Mouse (Mus musculus) lung, embryonic 16.5 days (tissue): ENCODE data around the gene Gpr65. TPM values are rescaled to one million over a fixed set of nuclear protein-coding genes. Genes with fewer than 3 reads are reported as not detected.

ENCODE experiments used
- ATAC-seq: fragments of 200-750 bp; cut with Nextera tagmentation; 2 replicates; pipeline ENCODE4 v1.8.0; 2017; ENCODE audit warnings: low read depth, mild to moderate bottlenecking, moderate library complexity
- H3K27ac ChIP-seq: fragments of 300-500 bp; sonication (generic); 2 replicates; pipeline ENCODE4 v1.5.1; 2014; ENCODE audit warnings: mild to moderate bottlenecking, control low read depth, low read length
- H3K27me3 ChIP-seq: fragments of 300-500 bp; sonication (generic); 2 replicates; pipeline ENCODE4 v1.6.1; 2014; ENCODE audit warnings: low read depth, low read length, mixed read lengths; ENCODE audit not compliant: control insufficient read depth, insufficient read depth
- H3K36me3 ChIP-seq: fragments of 300-500 bp; sonication (generic); 2 replicates; pipeline ENCODE4 v1.6.1; 2014; ENCODE audit warnings: low read length; ENCODE audit not compliant: control insufficient read depth, insufficient read depth
- H3K4me1 ChIP-seq: fragments of 300-500 bp; sonication (generic); replicated peaks from 2 replicates; pipeline ENCODE4 v1.6.1; 2014; ENCODE audit warnings: low read length, mixed read lengths; ENCODE audit not compliant: control insufficient read depth, insufficient read depth
- H3K4me2 ChIP-seq: fragments of 300-500 bp; sonication (generic); 2 replicates; pipeline ENCODE4 v1.6.1; 2014; ENCODE audit warnings: low read depth, low read length, control low read depth
- H3K4me3 ChIP-seq: fragments of 300-500 bp; sonication (generic); 2 replicates; pipeline ENCODE4 v1.5.1; 2014; ENCODE audit warnings: mild to moderate bottlenecking, low read length, control low read depth
- H3K9ac ChIP-seq: fragments of 300-500 bp; sonication (generic); 2 replicates; pipeline ENCODE4 v1.6.1; 2014; ENCODE audit warnings: low read length, control low read depth
- H3K9me3 ChIP-seq: fragments of 300-500 bp; sonication (generic); 2 replicates; pipeline ENCODE4 v1.6.1; 2016; ENCODE audit warnings: low read length; ENCODE audit not compliant: control insufficient read depth
- WGBS: fragments of 180-500 bp; shearing (Covaris S2); extraction: QIAGEN DNeasy Blood & Tissue Kit; methylation state at CpG from one replicate; pipeline ENCODE4 v1.1.7; 2014; 5-methylcytosine and 5-hydroxymethylcytosine counted together
- polyA plus RNA-seq: library from polyadenylated mRNA; unstranded; fragments of >200 nt; fragmentation: Nextera tagmentation; extraction: Ambion mirVana; gene quantifications from 2 replicates; pipeline ENCODE4 v1.2.1, GENCODE M21; 2015

Gene Gpr65
- polyA plus RNA-seq, 1 experiment from 2014 or later: 1.6 TPM

- WGBS: 53% methylated on average over 7 of the region's 7 CpGs
Observed at GRCm38 (mm10) chr12:98272433-98272832, 4.0 kb downstream of the Gpr65 start.

GRCm38 (mm10) chr12:98280530-98280929, 12.1 kb downstream of the Gpr65 start:
- WGBS: 31% methylated on average over 5 of the region's 5 CpGs

More at GRCm38 (mm10) chr12:98272433-98272832, 4.0 kb downstream of the Gpr65 start:
- H3K4me2 ChIP-seq: no peak overlapping the region
- ATAC-seq: no peak
- H3K27ac ChIP-seq: no peak overlapping the region
- no peak overlapping the region for H3K4me3 ChIP-seq
- no peaks in the 10 kb centered on the region for H3K27me3 ChIP-seq
- no peaks in the 10 kb centered on the region for H3K9me3 ChIP-seq
- H3K9ac ChIP-seq: no peak overlapping the region
- no peaks in the 10 kb centered on the region for H3K4me1 ChIP-seq
- no peaks in the 10 kb centered on the region for H3K36me3 ChIP-seq

GRCm38 (mm10) chr12:98280996-98281395, 12.6 kb downstream of the Gpr65 start:
- Histone ChIP-seq H3K9me3 (no peaks in the 10 kb centered on the region), H3K4me2 (no peak overlapping the region), H3K27me3 (no peaks in the 10 kb centered on the region), H3K27ac (no peak overlapping the region), H3K4me3 (no peak overlapping the region), H3K4me1 (no peaks in the 10 kb centered on the region), H3K9ac (no peak overlapping the region), H3K36me3 (no peaks in the 10 kb centered on the region)
- ATAC-seq: no peak
- 66% methylated on average over 8 of the region's 8 CpGs for WGBS

More at GRCm38 (mm10) chr12:98280530-98280929, 12.1 kb downstream of the Gpr65 start:
- ATAC-seq: no peak
- Histone ChIP-seq H3K4me1 (no peaks in the 10 kb centered on the region), H3K9ac (no peak overlapping the region), H3K27ac (no peak overlapping the region), H3K36me3 (no peaks in the 10 kb centered on the region), H3K4me3 (no peak overlapping the region), H3K9me3 (no peaks in the 10 kb centered on the region), H3K4me2 (no peak overlapping the region), H3K27me3 (no peaks in the 10 kb centered on the region)

- no peak overlapping the region for H3K4me3 ChIP-seq
- no peak for ATAC-seq
- H3K4me2 ChIP-seq: no peak overlapping the region
- no peak overlapping the region for H3K9ac ChIP-seq
- H3K4me1 ChIP-seq: no peaks in the 10 kb centered on the region
- H3K9me3 ChIP-seq: no peaks in the 10 kb centered on the region
- no peaks in the 10 kb centered on the region for H3K36me3 ChIP-seq
- no peaks in the 10 kb centered on the region for H3K27me3 ChIP-seq
- no peak overlapping the region for H3K27ac ChIP-seq
- WGBS: 71% methylated on average over 14 of the region's 14 CpGs
Observed at GRCm38 (mm10) chr12:98282776-98283486, 14.5 kb downstream of the Gpr65 start.

- WGBS: 56% methylated on average over 3 of the region's 3 CpGs
- no peak overlapping the region for H3K27ac ChIP-seq
Observed at GRCm38 (mm10) chr12:98283487-98283860, 15.0 kb downstream of the Gpr65 start.

GRCm38 (mm10) chr12:98284477-98284876, 16.0 kb downstream of the Gpr65 start:
- no peak for ATAC-seq

More at GRCm38 (mm10) chr12:98283487-98283860, 15.0 kb downstream of the Gpr65 start:
- Histone ChIP-seq H3K27me3 (no peaks in the 10 kb centered on the region), H3K9me3 (no peaks in the 10 kb centered on the region), H3K4me2 (no peak overlapping the region), H3K9ac (no peak overlapping the region), H3K36me3 (no peaks in the 10 kb centered on the region), H3K4me1 (no peaks in the 10 kb centered on the region), H3K4me3 (no peak overlapping the region)
- ATAC-seq: no peak

GRCm38 (mm10) chr12:98290475-98290874, 22.0 kb downstream of the Gpr65 start:
- Histone ChIP-seq H3K4me1 (no peaks in the 10 kb centered on the region), H3K27ac (no peak overlapping the region), H3K4me2 (no peak overlapping the region), H3K9ac (no peak overlapping the region), H3K36me3 (no peaks in the 10 kb centered on the region), H3K27me3 (no peaks in the 10 kb centered on the region), H3K4me3 (no peak overlapping the region), H3K9me3 (no peaks in the 10 kb centered on the region)
- 55% methylated on average over 3 of the region's 3 CpGs for WGBS
- no peak for ATAC-seq

More at GRCm38 (mm10) chr12:98284477-98284876, 16.0 kb downstream of the Gpr65 start:
- Histone ChIP-seq H3K27me3 (no peaks in the 10 kb centered on the region), H3K9ac (no peak overlapping the region), H3K4me2 (no peak overlapping the region), H3K4me1 (no peaks in the 10 kb centered on the region), H3K27ac (no peak overlapping the region), H3K4me3 (no peak overlapping the region), H3K9me3 (no peaks in the 10 kb centered on the region), H3K36me3 (no peaks in the 10 kb centered on the region)
- WGBS: 81% methylated on average over 3 of the region's 3 CpGs

- 29% methylated on average over 4 of the region's 4 CpGs for WGBS
- Histone ChIP-seq H3K4me1 (no peaks in the 10 kb centered on the region), H3K36me3 (no peaks in the 10 kb centered on the region), H3K4me2 (no peak overlapping the region), H3K9ac (no peak overlapping the region), H3K4me3 (no peak overlapping the region), H3K9me3 (no peaks in the 10 kb centered on the region), H3K27me3 (no peaks in the 10 kb centered on the region), H3K27ac (no peak overlapping the region)
- no peak for ATAC-seq
Observed at GRCm38 (mm10) chr12:98292278-98292677, 23.8 kb downstream of the Gpr65 start.

GRCm38 (mm10) chr12:98294241-98294640, 25.8 kb downstream of the Gpr65 start:
- H3K9me3 ChIP-seq: no peaks in the 10 kb centered on the region

More at GRCm38 (mm10) chr12:98294241-98294640, 25.8 kb downstream of the Gpr65 start:
- no peaks in the 10 kb centered on the region for H3K27me3 ChIP-seq
- no peak overlapping the region for H3K4me3 ChIP-seq
- no peaks in the 10 kb centered on the region for H3K4me1 ChIP-seq
- 76% methylated on average over 2 of the region's 2 CpGs for WGBS
- H3K9ac ChIP-seq: no peak overlapping the region
- no peaks in the 10 kb centered on the region for H3K36me3 ChIP-seq
- H3K4me2 ChIP-seq: no peak overlapping the region
- no peak for ATAC-seq
- H3K27ac ChIP-seq: no peak overlapping the region
